Mouse (Mus musculus) midbrain, embryonic 15.5 days (tissue): ENCODE data around the gene Nrf1. TPM values are rescaled to one million over a fixed set of nuclear protein-coding genes. Genes with fewer than 3 reads are reported as not detected.

Source experiments
- ATAC-seq: fragments of 200-750 bp; cut with Nextera tagmentation; replicated peaks from 2 replicates; pipeline ENCODE4 v1.8.0; 2017; ENCODE audit warnings: moderate TSS enrichment
- H3K27ac ChIP-seq: fragments of 300-500 bp; sonication (generic); 2 replicates; pipeline ENCODE4 v1.5.1; 2015; ENCODE audit warnings: mild to moderate bottlenecking, inconsistent platforms
- H3K27me3 ChIP-seq: fragments of 300-500 bp; sonication (generic); replicated peaks from 2 replicates; pipeline ENCODE4 v1.6.1; 2015; ENCODE audit warnings: inconsistent platforms
- H3K36me3 ChIP-seq: fragments of 300-500 bp; sonication (generic); replicated peaks from 2 replicates; pipeline ENCODE4 v1.6.1; 2015; ENCODE audit warnings: inconsistent platforms
- H3K4me1 ChIP-seq: fragments of 300-500 bp; sonication (generic); 2 replicates; pipeline ENCODE4 v1.6.1; 2015; ENCODE audit warnings: inconsistent platforms
- H3K4me2 ChIP-seq: fragments of 300-500 bp; sonication (generic); 2 replicates; pipeline ENCODE4 v1.6.1; 2015; ENCODE audit warnings: inconsistent platforms, mild to moderate bottlenecking, moderate library complexity
- H3K4me3 ChIP-seq: fragments of 300-500 bp; sonication (generic); 2 replicates; pipeline ENCODE4 v1.5.1; 2015; ENCODE audit warnings: mild to moderate bottlenecking, inconsistent platforms
- H3K9ac ChIP-seq: fragments of 300-500 bp; sonication (generic); 2 replicates; pipeline ENCODE4 v1.6.1; 2015; ENCODE audit warnings: mild to moderate bottlenecking, inconsistent platforms
- H3K9me3 ChIP-seq: fragments of 300-500 bp; sonication (generic); 2 replicates; pipeline ENCODE4 v1.6.1; 2016; ENCODE audit warnings: inconsistent platforms
- WGBS: fragments of 180-500 bp; shearing (Covaris S2); methylation state at CpG from one replicate; pipeline ENCODE4 v1.1.7; 2015; ENCODE audit warnings: mixed read lengths; 5-methylcytosine and 5-hydroxymethylcytosine counted together
- polyA plus RNA-seq: library from polyadenylated mRNA; unstranded; fragments of >200 nt; fragmentation: Nextera tagmentation; extraction: Ambion mirVana; gene quantifications from 2 replicates; pipeline ENCODE4 v1.2.1, GENCODE M21; 2015

The Nrf1 gene
- polyA plus RNA-seq, 1 experiment from 2014 or later: 40.0 TPM

DNA sequence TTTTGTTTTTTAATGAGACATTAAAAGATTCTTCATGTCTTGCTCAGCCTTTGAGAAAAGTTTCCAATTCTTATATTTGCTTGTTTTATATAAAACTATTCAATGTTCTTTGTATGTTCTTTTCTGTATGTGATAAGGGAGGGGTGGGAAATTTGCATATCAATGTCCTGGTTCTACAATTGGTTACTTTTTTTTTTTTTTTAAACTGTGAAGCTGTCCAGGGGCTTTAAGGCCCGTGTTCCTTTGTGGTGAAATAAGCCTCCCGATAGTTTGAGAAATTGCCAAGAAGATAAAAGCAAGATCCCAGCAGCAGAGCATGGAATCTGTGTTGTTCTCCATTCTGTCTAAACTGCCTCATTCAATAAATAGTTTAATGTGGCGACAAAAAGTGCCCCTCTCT lies 105.3 kb downstream of the Nrf1 start:
- peaks cover 6% of the 10 kb centered on the region; the same call in 1 of the 2 replicates for H3K4me1 ChIP-seq
- no peak for ATAC-seq
- peaks cover 2% of the 10 kb centered on the region; the same call in 1 of the 2 replicates for H3K36me3 ChIP-seq
- H3K9ac ChIP-seq: no peak overlapping the region
- H3K9me3 ChIP-seq: no peaks in the 10 kb centered on the region
- WGBS: 14% methylated on average over 3 of the region's 3 CpGs
- H3K4me2 ChIP-seq: no peak overlapping the region
- no peak overlapping the region for H3K4me3 ChIP-seq
- no peaks in the 10 kb centered on the region for H3K27me3 ChIP-seq
- no peak overlapping the region for H3K27ac ChIP-seq

DNA sequence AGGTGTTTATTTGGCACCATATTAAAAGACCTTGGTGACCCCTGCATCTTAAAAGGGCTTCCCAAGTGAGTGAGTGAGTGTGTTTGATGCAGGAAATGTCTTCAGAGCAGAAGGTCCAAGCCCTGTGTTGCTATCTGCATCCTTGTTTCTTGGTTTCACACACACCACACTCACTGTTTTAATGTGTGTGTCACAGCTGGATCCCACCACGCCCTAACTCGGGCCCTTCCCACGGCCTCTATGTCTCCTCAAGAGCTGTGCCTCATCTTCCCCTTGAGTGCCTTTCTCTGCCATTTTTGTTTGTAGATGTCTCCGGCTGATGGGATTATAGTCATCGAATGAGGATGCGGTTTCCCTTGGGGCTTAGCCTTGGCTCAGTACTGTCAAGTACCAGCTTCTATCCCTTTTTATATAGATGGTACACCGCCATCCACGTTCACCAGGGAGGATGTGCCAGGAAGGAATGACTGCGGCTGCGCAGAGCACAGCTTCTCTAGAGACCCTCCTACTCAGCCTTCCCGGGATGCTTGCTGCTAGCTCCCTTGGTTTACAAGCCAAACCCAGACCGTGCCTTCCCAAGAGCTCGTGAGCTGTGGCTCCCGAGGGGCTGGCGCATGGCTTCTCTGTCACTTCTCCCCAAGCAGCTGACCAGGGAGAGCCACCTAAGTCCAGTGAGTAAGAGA lies 106.1 kb downstream of the Nrf1 start:
- Histone ChIP-seq H3K36me3 (no peaks in the 10 kb centered on the region), H3K27ac (no peak overlapping the region), H3K4me1 (peaks cover 6% of the 10 kb centered on the region; the same call in 1 of the 2 replicates), H3K4me3 (no peak overlapping the region), H3K9ac (no peak overlapping the region), H3K4me2 (no peak overlapping the region), H3K27me3 (no peaks in the 10 kb centered on the region), H3K9me3 (no peaks in the 10 kb centered on the region)
- 85% methylated on average over 15 of the region's 15 CpGs for WGBS
- ATAC-seq: no peak

DNA sequence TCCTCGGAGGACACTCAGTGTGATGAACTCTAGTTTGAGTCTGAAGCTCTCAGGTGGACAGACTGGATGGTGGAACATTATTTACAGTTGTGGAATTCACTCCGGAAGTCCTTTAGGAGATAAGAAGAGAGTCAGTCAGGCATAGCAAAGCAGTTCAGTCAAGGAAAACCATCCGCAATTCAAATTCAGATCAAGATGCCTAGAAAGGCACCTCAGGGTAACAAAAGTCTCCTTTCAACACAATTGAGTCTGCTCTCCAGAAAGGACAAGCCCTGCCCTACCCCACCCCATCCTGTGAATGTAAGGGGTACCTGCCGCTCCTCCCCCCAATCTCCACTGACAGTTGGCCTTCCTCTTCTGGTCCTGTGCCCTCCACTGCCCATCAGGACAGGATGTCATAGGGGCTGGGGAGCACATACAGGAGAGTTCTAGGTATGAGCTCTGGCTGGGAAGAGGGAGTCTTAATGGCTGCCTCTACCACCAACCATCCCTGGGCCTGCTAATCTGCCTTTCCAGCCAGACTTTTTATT lies 111.8 kb downstream of the Nrf1 start:
- WGBS: 47% methylated on average over 4 of the region's 4 CpGs
- Histone ChIP-seq H3K9me3 (no peaks in the 10 kb centered on the region), H3K27ac (no peak overlapping the region), H3K9ac (no peak overlapping the region), H3K4me2 (no peak overlapping the region), H3K4me3 (no peak overlapping the region), H3K36me3 (no peaks in the 10 kb centered on the region), H3K27me3 (no peaks in the 10 kb centered on the region), H3K4me1 (no peaks in the 10 kb centered on the region)
- no peak for ATAC-seq

DNA sequence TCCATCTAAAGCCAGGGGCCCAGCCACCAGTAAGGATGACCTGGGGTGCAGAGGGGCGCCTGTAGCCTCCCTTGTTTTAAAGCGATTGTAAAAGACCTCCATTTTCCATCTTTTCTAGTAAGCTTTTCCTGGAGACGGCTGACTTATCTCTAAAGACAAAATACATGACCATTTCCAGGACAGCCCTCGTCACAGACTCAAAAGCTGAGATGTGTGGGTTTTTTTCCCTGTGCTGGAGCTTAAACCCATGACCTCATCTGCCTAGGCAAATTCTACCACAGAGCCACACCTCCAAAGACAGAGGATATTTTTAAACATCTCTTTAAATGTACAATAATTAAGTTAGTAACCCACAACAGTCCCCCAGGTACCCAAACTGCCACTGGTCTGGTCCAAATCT lies 112.6 kb downstream of the Nrf1 start:
- H3K36me3 ChIP-seq: no peaks in the 10 kb centered on the region
- no peak overlapping the region for H3K27ac ChIP-seq
- no peaks in the 10 kb centered on the region for H3K9me3 ChIP-seq
- H3K4me1 ChIP-seq: no peaks in the 10 kb centered on the region
- 80% methylated on average over 4 of the region's 4 CpGs for WGBS
- H3K4me2 ChIP-seq: no peak overlapping the region
- H3K4me3 ChIP-seq: no peak overlapping the region
- H3K27me3 ChIP-seq: no peaks in the 10 kb centered on the region
- ATAC-seq: no peak
- no peak overlapping the region for H3K9ac ChIP-seq

DNA sequence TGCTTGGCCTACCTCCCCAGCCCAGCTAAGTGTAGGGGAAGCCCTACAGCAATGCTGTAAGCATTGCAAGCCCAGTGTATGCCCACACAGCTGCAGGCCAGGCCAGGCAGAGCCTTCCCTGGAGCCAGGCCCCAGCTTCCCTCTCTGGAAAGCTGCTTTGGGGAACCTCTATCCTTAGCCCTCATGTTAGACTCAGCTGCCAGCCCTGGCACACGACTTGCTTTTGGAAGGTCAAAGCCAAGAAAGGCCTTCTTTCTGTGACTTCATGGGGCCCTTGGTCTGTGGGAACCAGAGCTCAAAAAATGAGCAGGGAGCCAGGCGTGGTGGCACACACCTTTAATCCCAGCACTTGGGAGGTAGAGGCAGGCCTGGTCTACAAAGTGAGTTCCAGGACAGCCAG lies 113.8 kb downstream of the Nrf1 start:
- no peak overlapping the region for H3K4me3 ChIP-seq
- no peak overlapping the region for H3K9ac ChIP-seq
- H3K36me3 ChIP-seq: no peaks in the 10 kb centered on the region
- no peak overlapping the region for H3K4me2 ChIP-seq
- no peak for ATAC-seq
- H3K27ac ChIP-seq: no peak overlapping the region
- no peaks in the 10 kb centered on the region for H3K4me1 ChIP-seq
- 87% methylated on average over 2 of the region's 2 CpGs for WGBS
- no peaks in the 10 kb centered on the region for H3K27me3 ChIP-seq
- H3K9me3 ChIP-seq: no peaks in the 10 kb centered on the region

DNA sequence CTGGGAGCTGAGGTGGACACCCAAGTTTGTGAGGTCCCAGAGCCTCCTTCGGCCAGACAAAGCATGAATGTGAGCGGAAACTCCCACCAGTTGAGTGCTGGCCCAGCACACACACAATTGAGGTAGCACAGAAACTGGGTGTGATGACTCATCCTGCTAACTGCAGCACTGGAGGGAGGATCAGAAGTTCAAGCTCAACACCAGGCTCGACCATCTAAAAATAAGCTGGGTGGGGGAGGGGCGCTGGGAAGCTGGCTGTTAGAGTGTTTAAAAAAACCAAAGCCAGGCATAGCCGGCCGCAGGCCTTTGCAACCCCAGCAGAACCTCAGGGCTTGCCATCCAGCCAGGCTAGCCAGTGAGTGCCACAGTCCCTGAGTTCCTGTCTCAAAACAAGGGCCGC lies 114.3 kb downstream of the Nrf1 start:
- no peak overlapping the region for H3K4me2 ChIP-seq
- WGBS: 53% methylated on average over 7 of the region's 7 CpGs
- no peak for ATAC-seq
- H3K27ac ChIP-seq: no peak overlapping the region
- H3K4me1 ChIP-seq: 0 out of 2 replicates have a peak, but pooled peaks cover under 1% of the 10 kb centered on the region
- no peak overlapping the region for H3K4me3 ChIP-seq
- no peaks in the 10 kb centered on the region for H3K27me3 ChIP-seq
- H3K9me3 ChIP-seq: no peaks in the 10 kb centered on the region
- H3K36me3 ChIP-seq: no peaks in the 10 kb centered on the region
- no peak overlapping the region for H3K9ac ChIP-seq

DNA sequence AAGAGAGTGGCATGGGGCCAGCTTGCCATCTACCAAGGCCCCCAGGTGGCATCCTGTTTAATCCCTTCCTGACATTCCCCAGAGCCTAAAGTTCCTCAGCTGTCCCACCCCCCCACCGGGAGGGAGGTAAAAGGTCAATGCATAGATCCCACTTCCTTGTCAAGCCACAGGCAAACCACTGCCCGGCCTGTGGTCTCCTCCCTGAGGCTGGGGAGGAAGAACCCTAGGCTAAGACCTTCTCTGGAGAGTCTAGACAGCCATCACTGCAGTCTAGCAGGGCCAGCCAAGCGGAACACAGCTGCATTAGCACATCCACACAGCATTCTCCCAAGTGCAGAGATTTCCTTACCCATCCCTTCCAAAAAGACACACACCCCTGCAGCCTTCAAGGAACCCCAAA lies 118.6 kb downstream of the Nrf1 start:
- ATAC-seq: no peak
- H3K36me3 ChIP-seq: no peaks in the 10 kb centered on the region
- WGBS: 45% methylated on average over 3 of the region's 3 CpGs
- H3K4me3 ChIP-seq: no peak overlapping the region
- H3K4me2 ChIP-seq: no peak overlapping the region
- no peak overlapping the region for H3K9ac ChIP-seq
- no peaks in the 10 kb centered on the region for H3K9me3 ChIP-seq
- peaks cover 31% of the 10 kb centered on the region for H3K27me3 ChIP-seq
- H3K27ac ChIP-seq: no peak overlapping the region
- 0 out of 2 replicates have a peak, but pooled peaks cover 5% of the 10 kb centered on the region for H3K4me1 ChIP-seq

DNA sequence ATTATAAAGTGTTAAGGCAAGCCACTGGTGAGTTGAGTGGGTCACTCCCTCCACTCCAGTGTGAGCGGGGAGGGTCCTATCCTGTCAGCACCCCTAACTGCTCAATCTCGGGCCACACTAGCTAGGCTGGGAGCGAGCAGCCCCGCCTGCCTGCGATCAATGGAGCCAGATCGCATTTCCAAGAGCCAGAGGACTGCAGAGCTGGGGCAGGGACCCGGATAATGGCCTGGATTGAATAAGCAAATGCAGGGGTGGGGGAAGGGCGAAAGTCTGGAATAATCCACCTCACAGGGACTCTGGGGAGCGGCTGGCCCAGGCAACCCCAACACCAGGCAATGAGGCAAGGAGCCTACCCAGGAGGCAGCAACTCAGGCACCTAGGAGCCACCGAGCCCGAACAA lies 119.4 kb downstream of the Nrf1 start:
- Histone ChIP-seq H3K9me3 (no peaks in the 10 kb centered on the region), H3K36me3 (no peaks in the 10 kb centered on the region), H3K27me3 (peaks cover 40% of the 10 kb centered on the region), H3K4me1 (0 out of 2 replicates have a peak, but pooled peaks cover 5% of the 10 kb centered on the region), H3K4me3 (no peak overlapping the region), H3K4me2 (no peak overlapping the region), H3K27ac (no peak overlapping the region), H3K9ac (no peak overlapping the region)
- 10% methylated on average over 11 of the region's 11 CpGs for WGBS
- ATAC-seq: peak; percentile 22; the same call in 1 of the 2 replicates

DNA sequence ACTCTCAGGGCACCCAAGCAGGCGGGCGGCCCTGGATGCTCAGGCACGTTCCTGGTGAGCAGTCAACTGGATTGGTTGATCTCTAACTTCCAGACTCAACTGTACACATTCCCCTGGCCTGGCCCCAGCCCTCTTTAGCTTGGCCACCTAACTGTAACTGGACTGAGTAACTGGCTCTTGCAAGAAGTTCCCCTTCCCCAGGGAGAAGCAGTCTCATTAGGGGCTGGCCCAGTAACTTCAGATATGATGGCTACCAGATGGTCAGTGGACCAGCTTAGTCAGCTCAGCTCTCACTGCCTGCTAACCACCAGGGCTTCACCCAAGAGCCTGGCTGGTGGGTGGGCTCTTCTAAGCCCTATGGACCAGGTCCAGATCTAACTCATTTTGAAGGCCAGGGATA lies 120.5 kb downstream of the Nrf1 start:
- Histone ChIP-seq H3K4me1 (peaks cover 12% of the 10 kb centered on the region), H3K27ac (no peak overlapping the region), H3K27me3 (peaks cover 51% of the 10 kb centered on the region), H3K4me3 (no peak overlapping the region), H3K9ac (no peak overlapping the region), H3K4me2 (no peak overlapping the region), H3K36me3 (no peaks in the 10 kb centered on the region), H3K9me3 (no peaks in the 10 kb centered on the region)
- 97% methylated on average over 3 of the region's 3 CpGs for WGBS
- ATAC-seq: no peak

DNA sequence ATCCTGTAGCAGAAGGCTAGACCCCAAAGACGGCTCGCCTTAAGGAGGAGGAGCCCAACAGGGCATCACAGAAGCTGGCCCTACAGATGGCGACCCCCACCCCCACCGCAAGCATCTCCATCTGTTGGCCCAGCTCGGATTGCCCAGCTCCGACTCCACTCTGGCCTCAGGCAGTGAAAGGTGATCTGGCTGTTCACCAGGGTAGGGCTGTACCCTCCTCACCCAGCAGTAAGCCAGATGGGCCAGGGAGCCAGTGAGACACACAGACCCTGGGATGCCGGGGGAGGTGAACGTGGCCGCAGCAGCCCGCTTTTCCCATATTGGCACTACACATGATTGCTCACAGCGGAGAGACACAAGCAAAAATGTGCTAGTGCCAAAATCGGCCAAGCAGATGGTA lies 121.4 kb downstream of the Nrf1 start:
- Histone ChIP-seq H3K27me3 (peaks cover 59% of the 10 kb centered on the region), H3K9ac (no peak overlapping the region), H3K9me3 (no peaks in the 10 kb centered on the region), H3K4me2 (no peak overlapping the region), H3K36me3 (no peaks in the 10 kb centered on the region), H3K4me1 (peaks cover 21% of the 10 kb centered on the region), H3K27ac (no peak overlapping the region), H3K4me3 (no peak overlapping the region)
- no peak for ATAC-seq
- 72% methylated on average over 12 of the region's 12 CpGs for WGBS

DNA sequence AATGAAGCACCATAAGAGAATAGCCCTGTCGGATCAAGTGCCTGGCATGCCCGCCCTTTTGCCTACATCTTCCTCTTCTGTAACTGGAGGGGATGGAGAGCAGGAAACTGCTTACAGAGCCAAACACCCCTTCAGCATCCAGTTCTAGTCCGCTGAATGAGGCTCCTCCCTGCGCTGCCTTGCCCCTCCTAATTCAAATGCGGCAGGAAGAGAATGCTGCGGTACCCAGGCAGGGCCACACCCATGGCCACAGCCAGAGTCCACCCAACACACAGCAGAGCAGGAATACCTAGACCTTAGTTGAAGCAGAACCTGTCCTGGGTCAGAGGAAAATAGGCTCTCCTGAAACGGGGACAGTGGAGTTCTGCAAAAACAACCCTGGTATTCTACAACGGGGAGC lies 123.4 kb downstream of the Nrf1 start:
- Histone ChIP-seq H3K27me3 (peaks cover 79% of the 10 kb centered on the region), H3K9me3 (no peaks in the 10 kb centered on the region), H3K9ac (no peak overlapping the region), H3K4me1 (peaks cover 39% of the 10 kb centered on the region), H3K36me3 (no peaks in the 10 kb centered on the region), H3K4me3 (no peak overlapping the region), H3K4me2 (no peak overlapping the region), H3K27ac (no peak overlapping the region)
- 41% methylated on average over 8 of the region's 8 CpGs for WGBS
- ATAC-seq: no peak

DNA sequence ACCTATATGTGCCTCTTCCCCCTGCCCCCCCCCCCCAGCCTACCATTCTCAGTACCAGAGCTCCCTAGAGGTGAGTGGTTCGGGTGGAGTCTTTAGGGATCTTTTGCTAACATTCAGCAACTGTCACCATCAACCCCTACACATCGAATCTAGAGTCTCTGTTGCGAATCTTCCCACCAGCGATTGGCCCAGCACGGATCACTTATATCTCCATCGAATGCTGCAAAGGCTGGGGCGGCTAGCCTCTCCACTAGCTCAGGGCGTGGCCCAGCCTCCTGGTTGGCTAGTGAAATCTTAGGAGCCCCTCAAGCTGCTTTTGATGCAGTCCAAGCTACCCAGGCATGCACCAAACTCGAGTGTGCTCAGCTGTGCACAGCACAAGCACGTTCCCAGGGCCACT lies 124.2 kb downstream of the Nrf1 start:
- Histone ChIP-seq H3K9ac (no peak overlapping the region), H3K9me3 (no peaks in the 10 kb centered on the region), H3K4me1 (peaks cover 39% of the 10 kb centered on the region), H3K4me2 (no peak overlapping the region), H3K36me3 (no peaks in the 10 kb centered on the region), H3K27me3 (peaks cover 86% of the 10 kb centered on the region), H3K27ac (no peak overlapping the region), H3K4me3 (no peak overlapping the region)
- WGBS: 22% methylated on average over 10 of the region's 10 CpGs
- ATAC-seq: no peak

DNA sequence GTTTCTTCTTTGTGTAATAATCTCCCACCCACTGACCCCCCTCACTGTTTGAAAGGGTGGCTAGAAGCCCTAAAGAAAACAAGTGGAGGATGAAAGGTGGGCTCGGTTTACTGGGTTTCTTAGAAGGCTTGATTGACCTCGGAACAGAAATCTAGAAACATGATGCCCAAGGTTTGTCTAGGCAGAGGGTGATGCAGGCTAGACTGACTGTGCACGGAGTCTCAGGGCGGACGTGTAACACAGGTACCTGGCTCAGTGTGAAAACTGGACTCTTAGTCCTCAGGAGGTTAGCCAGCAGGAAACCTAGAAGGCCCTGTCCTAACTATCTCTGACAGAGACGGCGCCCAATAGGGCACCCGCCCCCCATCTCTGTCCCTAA lies 124.6 kb downstream of the Nrf1 start:
- Histone ChIP-seq H3K4me3 (no peak overlapping the region), H3K36me3 (no peaks in the 10 kb centered on the region), H3K4me2 (no peak overlapping the region), H3K9ac (no peak overlapping the region), H3K27ac (no peak overlapping the region), H3K9me3 (no peaks in the 10 kb centered on the region), H3K4me1 (peaks cover 35% of the 10 kb centered on the region), H3K27me3 (peaks cover 90% of the 10 kb centered on the region)
- ATAC-seq: no peak
- 8% methylated on average over 8 of the region's 8 CpGs for WGBS
